Mouse (Mus musculus): Measurements from ENCODE around the gene Olfm1.

The Olfm1 gene

DNA sequence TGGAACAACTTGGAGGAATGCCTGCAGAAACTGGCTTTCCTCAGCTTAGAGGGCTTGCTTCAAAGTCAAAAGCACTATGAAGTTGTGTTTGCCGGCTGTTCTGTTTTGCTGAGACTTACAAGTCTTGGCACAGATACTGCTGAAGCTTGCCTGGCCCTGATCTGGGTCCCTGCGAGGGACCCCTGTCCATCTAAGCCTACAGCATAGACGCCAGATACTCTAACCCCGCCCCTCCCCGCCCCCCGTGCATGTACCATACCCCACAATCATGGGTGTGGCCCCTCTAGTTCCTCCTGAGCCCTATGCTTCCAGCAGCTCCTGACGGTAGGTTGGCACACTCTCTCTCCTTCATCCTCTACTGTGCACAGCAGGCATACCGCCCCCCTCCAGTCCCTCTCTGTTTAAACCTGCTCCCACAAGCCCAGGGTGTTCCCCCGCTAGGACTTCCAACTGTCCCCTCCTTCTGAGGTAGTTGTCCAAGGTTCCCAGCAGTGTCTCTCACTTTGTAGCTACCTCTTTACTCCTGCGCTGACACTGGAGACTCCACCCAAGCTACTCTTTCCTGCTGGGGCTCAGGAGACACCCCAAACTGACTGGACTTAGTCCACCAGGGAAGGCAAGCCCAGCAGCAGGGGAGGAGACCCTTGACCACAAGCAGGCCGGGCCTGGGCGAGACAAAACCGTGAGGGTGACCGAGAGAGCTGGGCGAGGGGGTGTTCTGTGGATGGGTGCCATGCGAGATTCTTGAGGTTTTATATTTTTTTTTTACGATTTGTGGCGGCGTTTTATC, 12.1 kb downstream of the Olfm1 start:
- 13% methylated on average over 19 of the region's 19 CpGs for WGBS

DNA sequence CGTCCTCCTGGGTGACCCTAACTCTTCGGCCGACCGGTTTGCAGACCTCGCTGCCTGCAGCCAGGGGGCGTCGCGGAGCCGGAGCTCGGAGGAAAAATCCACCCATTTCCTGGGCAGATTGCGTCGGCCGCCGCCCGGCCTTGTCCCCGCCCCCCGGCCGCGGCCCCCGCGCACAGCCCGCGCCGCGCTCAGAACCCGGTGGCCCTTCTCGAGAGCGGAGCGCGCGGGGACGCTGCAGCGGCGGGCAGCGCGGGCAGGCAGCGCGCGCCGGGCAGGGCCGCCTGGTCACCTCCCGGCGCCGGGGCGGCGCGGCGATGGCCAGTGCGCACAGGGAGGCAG, 12.6 kb downstream of the Olfm1 start:
- under 1% methylated on average over 47 of the region's 49 CpGs for WGBS

DNA sequence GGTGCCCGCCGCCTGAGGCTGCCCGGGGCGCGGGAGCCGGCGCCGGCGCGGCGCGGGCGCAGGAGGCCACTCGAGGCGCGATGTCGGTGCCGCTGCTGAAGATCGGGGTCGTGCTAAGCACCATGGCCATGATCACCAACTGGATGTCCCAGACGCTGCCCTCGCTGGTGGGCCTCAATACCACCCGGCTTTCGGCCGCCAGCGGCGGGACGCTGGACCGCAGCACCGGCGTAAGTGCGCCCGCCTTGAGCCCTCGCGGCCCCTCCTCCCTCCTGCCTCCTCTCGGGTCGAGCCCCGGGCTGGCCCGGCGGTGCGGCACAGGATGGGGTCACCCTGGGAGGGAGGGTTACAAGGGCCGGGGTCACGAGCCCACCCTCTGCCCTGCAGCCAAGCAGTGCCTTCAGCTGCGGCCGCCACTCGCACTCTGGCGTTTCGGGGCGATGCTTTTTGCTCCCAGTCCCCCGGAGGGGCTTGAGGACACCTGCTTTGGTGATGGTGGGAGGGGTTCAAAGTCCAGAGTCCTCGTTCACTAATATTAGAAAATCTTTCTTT, 13.2 kb downstream of the Olfm1 start:
- 4% methylated on average over 51 of the region's 51 CpGs for WGBS

DNA sequence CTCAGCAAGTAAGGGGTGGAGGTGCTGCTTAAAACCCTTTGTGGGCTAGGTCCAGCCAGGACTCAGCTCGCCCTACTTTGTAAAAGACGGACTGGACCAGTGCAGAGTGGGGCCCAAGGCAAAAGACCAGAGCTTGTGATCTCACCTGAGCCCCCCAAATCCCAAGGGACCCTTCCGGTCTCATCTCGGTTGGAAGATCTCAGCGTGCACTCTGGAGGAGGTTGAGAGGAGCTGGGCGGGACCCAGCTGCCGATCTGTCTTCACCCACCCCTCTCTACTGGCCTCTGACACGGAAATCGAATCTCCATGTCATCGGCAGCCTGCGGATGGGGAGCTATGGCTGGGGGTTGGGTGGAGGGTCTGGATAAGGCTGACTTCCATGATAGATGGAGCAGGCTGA, 13.7 kb downstream of the Olfm1 start:
- 27% methylated on average over 11 of the region's 11 CpGs for WGBS

DNA sequence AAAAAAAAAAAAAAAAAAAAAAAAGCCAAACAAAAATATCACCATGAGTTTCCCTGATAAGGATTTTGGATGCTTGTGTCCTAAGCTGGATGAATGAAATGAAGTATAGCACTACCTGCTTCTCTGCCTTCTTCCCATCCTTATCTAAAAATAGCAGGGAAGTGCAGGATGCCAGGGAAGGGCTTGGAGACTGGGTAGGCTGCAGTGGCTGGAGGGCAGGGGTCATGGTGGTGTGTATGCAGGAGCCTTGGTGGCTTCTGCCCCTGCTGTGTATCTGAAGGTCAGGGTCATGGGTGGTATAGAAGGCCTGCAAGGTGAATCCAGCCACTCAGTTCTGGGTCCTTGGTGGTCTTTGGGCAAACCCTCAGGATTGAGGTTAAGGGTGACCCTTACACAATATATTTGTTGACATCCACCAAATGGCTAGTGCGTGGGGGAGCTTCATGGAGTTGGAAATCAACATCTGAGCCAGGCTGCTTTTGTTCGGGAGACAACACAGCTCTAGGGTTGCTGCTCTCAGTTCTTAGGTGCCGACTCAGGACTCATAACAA, 14.5 kb downstream of the Olfm1 start:
- 63% methylated on average over 3 of the region's 3 CpGs for WGBS

DNA sequence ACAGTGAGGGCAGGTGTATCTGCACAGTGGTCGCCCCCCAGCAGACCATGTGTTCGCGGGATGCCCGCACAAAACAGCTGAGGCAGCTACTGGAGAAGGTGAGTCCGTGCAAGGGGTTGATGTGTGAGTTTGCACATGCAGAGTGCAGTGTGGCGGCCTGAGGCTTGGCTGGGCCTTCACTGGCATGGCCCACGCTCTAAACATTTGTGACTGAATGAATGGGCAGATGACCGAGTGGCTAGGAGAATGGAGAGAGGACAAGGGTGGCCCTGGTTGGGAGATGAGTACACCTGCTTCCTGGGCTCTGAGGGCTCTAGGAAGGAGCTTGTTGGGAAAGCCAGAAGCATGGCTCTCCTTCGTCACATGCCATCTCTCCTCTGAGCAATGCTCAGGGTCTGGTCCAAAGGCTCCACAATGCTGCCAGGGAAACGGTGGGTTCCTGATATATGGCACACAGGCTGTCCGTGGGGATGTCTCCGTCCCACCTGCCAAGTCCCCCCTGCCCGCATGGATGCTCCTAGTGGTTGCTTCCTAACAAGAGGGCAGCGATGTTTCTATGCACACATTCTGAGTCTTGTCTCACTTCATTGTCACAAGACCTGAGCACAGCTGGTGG, 15.4 kb downstream of the Olfm1 start:
- 63% methylated on average over 14 of the region's 14 CpGs for WGBS

DNA sequence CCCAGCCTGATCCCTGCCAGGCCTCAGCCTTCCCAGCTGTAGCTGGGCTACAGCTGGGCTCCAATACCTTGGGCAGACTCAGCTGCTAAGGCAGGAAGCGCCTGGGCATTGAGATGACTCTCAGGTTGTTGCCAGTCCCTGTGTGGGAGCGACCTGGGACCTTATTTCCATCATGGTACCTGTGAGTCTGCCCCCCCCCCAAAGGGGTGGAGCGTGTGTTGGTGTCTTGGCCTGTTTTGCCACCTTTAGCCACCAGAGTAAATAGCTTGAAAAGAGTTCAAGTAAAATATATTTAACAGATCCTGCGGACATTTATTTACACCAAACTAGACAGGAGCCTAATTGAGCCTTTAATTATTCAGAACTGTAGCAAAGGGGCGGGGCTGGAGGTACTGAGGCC, 16.4 kb downstream of the Olfm1 start:
- WGBS = 52% methylated on average over 5 of the region's 5 CpGs

DNA sequence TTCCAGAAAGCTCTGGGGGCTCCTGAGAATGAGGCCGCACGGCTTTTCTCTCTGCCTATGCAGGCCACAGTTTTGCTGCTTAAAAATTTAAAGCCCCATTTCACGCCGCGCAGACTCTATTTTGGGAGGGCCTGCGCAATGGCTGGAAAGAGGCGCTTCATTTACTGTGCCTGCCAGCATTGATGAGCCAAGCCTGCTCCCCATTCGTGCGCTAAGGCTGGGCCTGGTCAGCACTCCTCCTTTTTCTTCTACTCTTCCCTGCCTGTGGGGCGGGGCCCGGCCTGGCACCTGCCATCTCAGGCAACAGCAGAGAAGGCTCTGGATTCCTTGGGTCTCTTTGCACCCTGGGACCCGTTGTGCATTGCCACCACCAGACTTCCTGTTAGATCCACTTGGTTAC, 16.9 kb downstream of the Olfm1 start:
- WGBS = 41% methylated on average over 12 of the region's 12 CpGs

DNA sequence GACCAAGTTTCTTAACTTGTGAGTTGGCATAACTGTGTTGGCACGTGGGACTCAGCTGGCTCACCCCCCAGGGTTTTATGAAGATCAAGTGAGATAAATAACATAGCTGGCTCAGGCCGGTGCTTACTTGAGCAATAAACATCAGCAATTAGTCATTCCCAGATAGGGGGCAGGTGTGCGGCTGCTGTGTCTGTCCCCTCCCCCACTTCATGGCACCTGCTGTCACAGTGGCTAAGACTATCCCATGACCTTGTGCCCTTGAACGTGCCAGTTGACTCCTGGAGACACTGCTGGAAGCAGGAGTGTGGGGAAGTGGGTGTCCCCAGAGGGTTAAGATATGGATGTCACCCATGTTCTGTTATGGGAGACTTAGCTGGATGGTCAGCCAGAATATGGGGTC, 17.5 kb downstream of the Olfm1 start:
- 44% methylated on average over 4 of the region's 4 CpGs for WGBS

DNA sequence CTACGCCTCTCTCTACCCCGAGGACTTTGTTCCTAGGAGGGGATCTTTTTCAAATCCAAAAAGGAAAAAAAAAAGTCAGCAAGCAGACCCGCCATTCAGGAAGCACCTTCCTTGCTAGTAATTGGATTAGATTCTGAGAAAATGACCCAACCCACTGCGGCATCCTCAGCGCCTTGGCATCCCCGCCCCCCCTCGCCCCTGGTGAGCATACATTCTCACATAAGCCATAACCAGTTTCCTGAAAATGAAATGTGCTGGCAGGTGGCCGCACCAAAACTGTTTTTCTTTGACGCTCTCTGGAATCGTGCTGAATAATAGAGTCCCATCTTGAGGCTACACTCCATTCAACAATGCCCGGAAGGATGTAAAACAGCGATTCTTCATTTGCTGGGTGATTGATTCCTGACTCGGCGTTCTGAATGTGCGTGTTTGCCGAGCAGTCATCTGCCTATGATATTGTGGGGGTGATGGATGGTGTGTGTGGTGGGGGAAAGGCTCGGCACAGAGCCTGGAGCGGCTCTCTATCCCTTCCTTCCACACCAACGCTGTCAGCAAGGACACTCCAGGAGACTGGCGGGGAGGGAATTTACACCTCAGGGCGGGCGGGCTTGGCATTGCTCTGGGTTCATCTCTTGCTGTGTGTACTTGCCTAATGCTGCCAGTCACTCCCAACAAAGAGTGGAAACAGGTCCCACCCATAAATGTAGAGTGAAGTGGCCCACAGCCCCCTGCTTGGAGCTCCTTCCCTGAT, 18.9 kb downstream of the Olfm1 start:
- 46% methylated on average over 22 of the region's 22 CpGs for WGBS

DNA sequence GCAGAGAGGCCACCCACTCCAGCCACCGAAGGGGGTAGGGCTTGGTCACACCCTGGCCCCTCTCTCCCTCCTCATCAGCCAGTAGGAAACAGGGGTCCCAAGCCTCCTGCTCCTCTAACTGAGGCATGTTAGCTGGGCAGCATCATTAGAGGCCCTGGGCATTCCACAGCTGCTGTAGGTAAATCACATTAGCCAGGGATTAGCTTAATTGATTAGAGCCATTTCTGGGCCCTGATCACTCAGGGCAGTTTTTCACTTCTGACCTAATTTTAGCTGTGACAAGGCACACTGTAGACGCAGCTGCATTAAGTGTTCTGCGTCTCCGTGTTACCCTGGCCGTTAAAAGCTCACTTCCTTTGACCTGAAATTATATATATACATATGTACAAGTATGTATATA, 20.1 kb downstream of the Olfm1 start:
- WGBS = 41% methylated on average over 5 of the region's 5 CpGs

DNA sequence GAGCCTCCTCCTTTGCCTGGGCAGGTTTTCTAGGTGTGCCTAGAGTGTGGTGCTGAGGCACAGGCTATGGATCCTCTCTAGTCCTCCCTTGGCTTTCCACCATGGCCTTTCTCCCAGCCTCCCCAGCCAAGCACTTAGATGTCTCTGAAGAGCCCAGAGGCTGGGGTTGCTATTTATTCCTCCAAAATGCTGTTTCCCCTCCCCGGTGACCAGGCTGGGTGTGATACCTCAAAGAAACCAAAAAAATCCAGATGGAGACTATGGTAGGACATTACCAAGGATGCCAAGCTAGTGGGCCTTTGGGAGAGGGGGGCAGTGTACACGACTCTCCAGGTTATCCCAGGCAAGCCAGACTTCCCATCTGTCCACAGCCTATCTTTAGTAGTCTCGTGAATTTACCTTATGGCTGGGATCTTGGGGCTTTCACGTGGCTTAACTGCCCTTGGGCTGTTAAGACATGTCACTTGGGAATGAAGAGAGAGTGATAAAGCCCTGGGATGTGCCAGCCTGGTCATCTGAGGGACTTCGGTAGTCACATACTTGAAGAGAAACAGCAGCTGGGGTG, 23.5 kb downstream of the Olfm1 start:
- 51% methylated on average over 5 of the region's 5 CpGs for WGBS

DNA sequence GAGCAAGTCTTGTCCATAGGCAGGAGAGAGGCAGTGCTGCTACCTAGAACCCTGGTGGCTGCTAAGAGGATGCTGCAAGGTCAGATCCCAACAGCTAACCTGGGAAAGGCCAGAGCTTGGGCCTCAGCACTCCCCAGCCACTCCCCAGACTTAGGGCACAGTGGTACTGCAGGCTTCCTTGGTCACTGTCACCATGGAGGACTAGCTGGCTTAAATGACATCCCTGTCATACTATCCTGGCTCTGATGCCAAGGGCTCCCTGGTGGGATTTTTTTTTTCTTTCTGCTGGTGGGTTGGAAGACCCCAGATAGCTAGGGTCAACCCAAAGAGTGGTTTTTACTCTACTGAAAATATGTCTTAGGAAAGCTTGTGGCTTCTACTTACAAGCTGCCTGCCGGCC, 25.0 kb downstream of the Olfm1 start:
- WGBS = 97% methylated on average over 1 of the region's 1 CpGs

DNA sequence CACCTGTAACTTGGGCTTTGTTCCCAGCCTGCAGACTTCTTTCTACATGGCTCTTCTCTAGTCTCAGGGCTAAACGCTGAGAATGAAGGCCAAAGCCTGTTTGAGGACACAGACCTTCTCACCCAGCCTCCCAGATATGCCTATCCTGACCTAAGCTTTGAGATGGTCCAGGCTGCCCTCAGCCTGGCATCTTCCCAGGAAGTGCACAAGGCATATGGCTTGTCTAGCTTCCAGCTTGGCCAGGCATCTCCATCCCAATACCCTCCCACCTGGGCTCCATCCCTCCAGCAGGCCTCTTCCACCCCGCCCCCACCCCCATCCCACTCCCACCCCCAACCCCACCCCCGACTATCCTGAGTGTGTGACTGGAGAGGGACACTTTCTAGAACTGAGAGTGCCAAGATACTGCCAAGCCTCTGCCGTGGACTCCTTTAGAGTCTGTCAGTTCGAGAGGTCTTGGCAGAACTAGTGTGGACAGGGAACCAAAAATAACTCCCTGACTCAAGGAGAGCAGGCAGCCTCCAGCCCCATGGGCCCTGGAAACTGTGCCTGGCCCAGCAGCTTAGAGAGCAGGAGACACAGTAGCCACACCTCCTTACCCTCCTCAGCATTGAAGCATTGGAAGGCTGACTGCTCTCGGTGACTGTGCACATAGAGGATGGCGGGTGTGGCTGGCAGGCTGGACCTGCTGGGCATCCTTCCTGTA, 26.0 kb downstream of the Olfm1 start:
- WGBS = 35% methylated on average over 7 of the region's 7 CpGs

DNA sequence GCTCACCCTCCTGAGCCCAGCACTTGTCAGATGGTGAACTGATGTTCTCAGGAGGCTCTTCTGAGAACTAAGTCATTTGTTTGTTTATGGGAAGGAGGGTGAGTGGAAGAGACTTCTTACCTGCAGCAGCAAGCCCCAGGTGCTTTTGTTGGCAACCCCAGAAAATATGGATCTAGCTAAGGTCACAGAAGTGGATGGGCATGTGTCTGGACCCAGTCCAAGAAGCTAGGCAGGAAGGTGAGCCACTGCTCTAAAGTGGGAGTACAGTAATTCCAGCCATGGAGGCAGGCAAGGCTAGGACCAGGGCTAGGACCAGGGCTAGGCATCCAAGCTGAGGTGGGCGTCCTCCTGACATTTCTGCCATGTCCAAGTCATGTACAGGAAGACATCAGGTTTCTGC, 26.8 kb downstream of the Olfm1 start:
- WGBS = 94% methylated on average over 1 of the region's 1 CpGs

DNA sequence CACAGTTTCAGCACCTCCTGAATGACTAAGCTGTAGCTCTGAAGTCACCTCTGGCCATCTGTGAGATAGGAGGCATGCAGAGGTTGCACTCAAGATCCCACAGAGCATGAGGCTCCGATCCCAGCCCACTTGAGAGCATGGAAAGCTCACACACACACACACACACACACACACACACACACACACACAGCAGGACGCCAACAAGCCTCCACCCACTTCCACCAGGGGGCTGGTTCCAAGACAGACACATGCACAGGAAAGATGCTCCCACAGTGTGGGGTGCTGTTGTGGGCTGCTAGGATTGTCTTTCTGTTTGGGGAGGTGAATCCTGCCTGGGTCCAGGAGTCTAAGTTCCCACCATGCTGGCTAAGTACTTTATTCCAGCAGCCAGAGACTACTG, 29.0 kb downstream of the Olfm1 start:
- 54% methylated on average over 2 of the region's 2 CpGs for WGBS

DNA sequence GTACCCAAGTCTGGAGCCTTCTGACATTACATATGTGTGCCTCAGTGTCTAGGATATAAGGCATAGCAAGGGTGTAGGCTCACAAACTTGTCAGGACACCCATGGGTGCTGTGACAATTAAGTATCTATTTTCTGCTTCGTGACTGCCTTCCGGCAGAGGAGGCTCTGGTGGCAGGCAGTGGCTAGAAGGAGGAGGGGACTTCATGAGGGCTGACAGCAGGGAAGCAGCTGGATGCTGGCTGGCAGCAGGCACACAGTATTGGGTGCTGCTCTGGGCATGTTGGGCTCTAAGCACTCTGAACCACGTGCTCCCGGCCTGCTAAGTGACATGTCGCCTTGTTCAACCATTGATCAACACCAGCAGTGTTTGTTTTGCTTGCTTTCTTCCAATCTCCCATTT, 32.0 kb downstream of the Olfm1 start:
- WGBS = 39% methylated on average over 5 of the region's 5 CpGs

DNA sequence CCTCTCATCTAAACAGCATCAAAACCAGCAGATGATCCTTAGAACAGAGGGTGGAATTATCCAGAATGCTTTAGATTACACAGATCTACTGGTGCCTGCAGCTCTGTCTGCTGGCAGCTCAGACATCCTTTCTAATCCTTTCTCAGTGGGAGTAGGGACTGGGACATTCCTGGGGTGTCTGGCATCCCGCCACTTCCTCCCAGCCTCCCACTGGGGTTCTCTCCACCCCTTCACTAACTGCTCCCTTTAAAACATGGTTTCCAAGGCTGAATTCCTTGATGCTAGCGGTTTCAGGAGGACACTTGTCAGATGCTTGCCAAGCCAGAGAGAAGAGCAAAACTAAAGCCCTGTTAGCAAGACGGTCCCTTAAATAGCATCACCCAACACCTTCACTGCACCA, 33.1 kb downstream of the Olfm1 start:
- WGBS = 33% methylated on average over 3 of the region's 3 CpGs

DNA sequence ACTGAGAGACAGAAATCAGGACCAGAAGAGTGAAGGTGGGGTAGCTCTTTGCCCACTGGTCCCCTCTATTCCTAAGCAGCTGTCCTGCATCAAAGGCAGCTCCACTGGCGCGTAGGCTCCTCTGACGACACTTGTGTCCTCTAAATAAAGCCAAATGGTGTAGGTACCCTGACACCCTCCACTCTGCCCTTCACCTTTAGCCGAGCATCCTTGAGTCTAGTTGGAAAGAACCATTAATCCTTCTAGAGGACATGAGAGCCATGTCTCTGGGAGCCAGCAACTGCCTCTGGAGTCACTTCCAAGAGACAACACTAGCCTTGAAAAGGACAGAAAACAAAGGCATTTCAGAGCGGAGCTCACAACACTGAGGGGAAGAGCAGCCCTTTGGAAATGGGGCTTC, 34.2 kb downstream of the Olfm1 start:
- WGBS = 70% methylated on average over 5 of the region's 5 CpGs

DNA sequence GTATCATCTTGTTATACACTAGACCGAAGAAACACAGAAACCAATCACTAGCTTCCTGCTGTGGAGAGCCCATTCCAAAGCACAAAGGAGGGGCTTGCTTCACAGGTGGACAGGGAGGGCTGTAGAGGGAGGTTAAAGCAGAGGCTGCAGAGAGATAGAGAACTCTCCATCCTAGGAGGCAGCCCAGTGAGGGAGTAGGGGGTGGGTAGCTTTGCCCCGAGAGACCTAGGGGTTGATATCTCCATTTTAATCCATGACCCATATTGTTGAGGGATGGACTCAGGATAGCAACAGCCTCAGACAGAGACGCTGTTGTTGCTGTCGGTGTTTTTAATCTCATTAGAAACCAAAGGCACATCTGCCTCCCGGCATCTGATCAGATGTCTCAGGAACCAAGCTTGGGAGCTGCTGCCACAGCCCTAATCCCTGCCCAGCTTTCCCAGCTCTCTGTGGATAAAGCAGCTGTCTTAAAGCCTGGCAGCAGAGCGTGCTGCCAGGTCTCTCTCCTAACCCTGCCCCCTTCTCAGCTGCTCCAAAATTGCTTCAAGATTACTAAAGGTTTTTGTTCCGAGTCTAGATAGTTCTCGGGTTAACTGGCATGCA, 34.9 kb downstream of the Olfm1 start:
- WGBS = 17% methylated on average over 8 of the region's 8 CpGs

DNA sequence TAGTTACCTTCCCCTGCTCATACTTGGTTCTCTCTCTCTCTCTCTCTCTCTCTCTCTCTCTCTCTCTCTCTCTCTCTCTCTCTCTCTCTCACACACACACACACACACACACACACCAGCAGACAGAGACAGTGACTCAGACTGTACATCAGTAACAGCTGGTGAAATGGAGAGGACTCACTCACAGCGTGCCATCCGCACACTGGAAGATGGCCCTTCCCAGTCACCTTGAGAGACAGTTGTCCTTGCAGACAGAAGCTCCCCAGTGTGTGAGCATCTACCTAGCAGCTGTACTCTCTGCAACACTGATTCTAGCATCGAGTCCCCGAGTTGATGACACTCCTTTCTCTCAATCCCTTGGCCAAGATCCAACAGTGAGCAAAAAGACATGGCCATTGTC, 35.6 kb downstream of the Olfm1 start:
- 31% methylated on average over 4 of the region's 4 CpGs for WGBS

Data from cerebral cortex, adult 2 months (tissue).